Mouse (Mus musculus) bone marrow macrophage, adult 2 months (primary cell): Measurements from ENCODE around the gene Tcf25.

Source experiments
- CTCF ChIP-seq: IDR thresholded peaks from 2 replicates; pipeline ENCODE4 v1.5.1; 2012; ENCODE audit warnings: low read depth, mild to moderate bottlenecking, low read length, moderate library complexity
- POLR2A ChIP-seq: IDR thresholded peaks from 2 replicates; pipeline ENCODE4 v1.6.1; 2012; ENCODE audit warnings: mild to moderate bottlenecking, low read depth, low read length, borderline replicate concordance

DNA sequence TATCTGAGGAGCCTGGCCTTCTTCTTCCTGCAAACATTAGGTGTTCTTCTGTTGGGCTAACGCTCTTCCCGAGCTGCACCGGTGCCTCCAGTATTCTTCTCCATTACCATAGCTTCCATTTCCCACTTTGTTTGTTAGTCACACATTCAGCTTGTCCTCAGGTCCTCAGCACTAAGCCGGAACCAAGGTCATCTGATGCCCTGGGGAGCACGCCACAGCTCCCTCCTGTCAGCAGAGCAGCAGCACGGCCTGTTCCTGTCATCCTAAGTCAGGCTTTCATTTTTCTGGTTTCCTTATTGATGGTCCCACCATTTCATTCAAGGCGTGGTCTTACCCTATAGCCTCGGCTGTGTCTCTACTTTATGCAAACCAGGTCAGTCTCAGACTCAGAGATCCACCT lies 14.2 kb downstream of the Tcf25 start:
- TF ChIP-seq CTCF (no peak), POLR2A (no peak)
